15 mouse cellular contexts compared by ENCODE assay signal in genomic region chr4:55644895-55645294, GRCm38 (mm10).
"Had no signal": no experiment of that assay in that cellular context is flagged by ENCODE, and none has a peak within 500 bp of the region (broad histone marks: within the 10 kb centered on the region; RNA-seq: fewer than 3 reads in every experiment).

No protein-coding gene starts in this region.

- H3K9me3 ChIP-seq: midbrain, embryonic 10.5 days; midbrain, embryonic 12.5 days; neural tube, embryonic 12.5 days; stomach, embryonic 15.5 days had no signal

- H3K4me1 ChIP-seq: midbrain, embryonic 10.5 days; midbrain, embryonic 12.5 days; stomach, embryonic 15.5 days had no signal

- H3K27ac ChIP-seq: midbrain, embryonic 10.5 days; midbrain, embryonic 12.5 days; neural tube, embryonic 12.5 days; stomach, embryonic 15.5 days; stomach, postnatal 0 days had no signal

- H3K9ac ChIP-seq: lung, embryonic 14.5 days; midbrain, embryonic 12.5 days; neural tube, embryonic 12.5 days; stomach, embryonic 15.5 days had no signal

- H3K27me3 ChIP-seq: neural tube, embryonic 12.5 days; stomach, embryonic 15.5 days had no signal

- H3K36me3 ChIP-seq: midbrain, embryonic 10.5 days; midbrain, embryonic 12.5 days; neural tube, embryonic 12.5 days; stomach, embryonic 15.5 days had no signal

- DNase-seq: lung, adult 18-20 months; lung, embryonic 14.5 days; lung, postnatal 10 days; lung, postnatal 4 days; midbrain, embryonic 14.5 days; right cerebral cortex, postnatal 14 days; thymus, adult 2 months; thymus, postnatal 25 days; thymus, postnatal 4 days had no signal

- H3K4me3 ChIP-seq: midbrain, embryonic 10.5 days; midbrain, embryonic 12.5 days; neural tube, embryonic 12.5 days; stomach, embryonic 15.5 days had no signal

- H3K4me2 ChIP-seq: lung, embryonic 14.5 days; midbrain, embryonic 12.5 days; neural tube, embryonic 12.5 days; stomach, embryonic 15.5 days had no signal

- ATAC-seq: midbrain, embryonic 16.5 days had no signal
